Mouse (Mus musculus): Measurements from ENCODE around the gene Ctdnep1. TPM values are rescaled to one million over a fixed set of nuclear protein-coding genes. Genes with fewer than 3 reads are reported as not detected.
"Not testable (repeated sequence)": the region's sequence is repeated elsewhere in the genome, so short reads cannot be mapped to it uniquely, and the experiment has no call there.

The Ctdnep1 gene
- polyA plus RNA-seq, 1 experiment from 2014 or later, result 15.2 TPM

DNA sequence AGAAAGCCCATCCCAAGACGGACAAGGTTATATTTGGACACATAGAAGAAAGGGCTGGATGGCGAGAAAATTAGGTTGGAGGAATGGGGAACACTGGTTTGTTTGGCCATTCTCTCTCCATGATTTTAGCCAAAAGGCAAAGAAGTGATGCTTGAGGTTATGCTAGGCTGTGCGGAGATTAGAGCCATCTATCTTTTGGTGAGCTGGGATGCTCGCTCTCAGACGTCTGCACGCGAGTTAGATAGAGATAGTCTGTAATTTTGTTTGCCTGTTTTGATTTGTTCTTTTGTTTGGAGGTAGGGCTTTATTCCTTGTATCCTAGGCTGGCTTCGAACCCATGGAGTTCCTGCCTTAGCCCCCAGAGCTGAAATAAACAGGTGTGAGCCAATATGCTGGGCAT is 20.2 kb downstream of the Ctdnep1 start:
- Histone ChIP-seq H3K9me3 (replicated peaks) (no peaks in the 10 kb centered on the region), H3K9ac (peak overlapping the region; percentile 84), H3K4me2 (peak overlapping the region; percentile 97), H3K4me3 (peak overlapping the region; percentile 73), H3K27ac (peak overlapping the region; percentile 87; the same call in 1 of the 2 replicates), H3K36me3 (peaks cover 45% of the 10 kb centered on the region), H3K27me3 (replicated peaks) (no peaks in the 10 kb centered on the region), H3K4me1 (peaks cover 62% of the 10 kb centered on the region)
- WGBS (ENCODE audit: insufficient replicate concordance), result 10% methylated on average over 8 of the region's 8 CpGs
- ATAC-seq, result no peak

DNA sequence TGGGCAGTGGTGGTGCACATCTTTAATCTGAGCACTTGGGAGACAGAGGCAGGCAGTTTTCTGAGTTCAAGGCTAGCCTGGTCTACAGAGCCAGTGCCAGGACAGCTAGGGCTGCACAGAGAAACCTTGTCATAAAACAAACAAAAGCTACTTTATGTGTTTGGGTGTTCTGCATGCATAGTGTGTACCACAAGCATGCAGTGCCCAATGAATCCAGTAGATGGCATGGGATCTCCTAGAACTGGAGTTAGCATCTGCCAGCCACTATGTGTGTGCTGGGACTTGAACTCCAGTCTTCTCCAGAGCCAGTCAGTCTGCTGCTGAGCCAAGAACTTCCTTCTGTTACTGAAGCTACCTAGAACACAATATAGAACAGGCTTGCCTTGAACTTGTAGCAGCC is 20.9 kb downstream of the Ctdnep1 start:
- peaks cover 61% of the 10 kb centered on the region for H3K4me1 ChIP-seq
- H3K36me3 ChIP-seq, result peaks cover 52% of the 10 kb centered on the region
- peak overlapping the region; percentile 97 for H3K4me2 ChIP-seq
- H3K9me3 ChIP-seq (replicated peaks), result no peaks in the 10 kb centered on the region
- H3K9ac ChIP-seq, result no peak overlapping the region
- H3K27me3 ChIP-seq (replicated peaks), result no peaks in the 10 kb centered on the region
- 0 out of 2 replicates have a peak overlapping the region, but pooled peaks have one; percentile 73 for H3K4me3 ChIP-seq
- no peak for ATAC-seq
- H3K27ac ChIP-seq, result no peak overlapping the region

DNA sequence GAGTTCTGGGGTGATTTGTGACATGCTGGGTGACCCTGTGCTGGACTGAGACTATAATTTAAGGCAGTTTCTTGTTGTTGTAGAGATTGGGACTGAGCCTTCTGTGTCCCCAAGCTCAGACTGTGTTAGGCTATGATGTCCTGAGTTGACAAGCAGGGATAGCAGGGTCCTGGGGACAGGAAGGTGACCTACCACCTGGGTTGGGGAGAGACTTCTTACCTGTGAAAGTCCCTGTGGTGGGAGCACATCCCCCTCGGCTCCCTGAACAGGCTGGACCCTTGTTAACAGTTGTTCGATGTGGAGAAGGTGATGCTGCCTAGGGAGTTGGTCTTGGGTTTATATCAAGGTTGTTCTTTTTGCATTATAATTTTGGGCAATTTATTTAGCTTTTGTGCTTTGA is 21.5 kb downstream of the Ctdnep1 start:
- Histone ChIP-seq H3K4me3 (no peak overlapping the region), H3K4me2 (peak overlapping the region; percentile 97; the same call in 1 of the 2 replicates), H3K27ac (no peak overlapping the region), H3K4me1 (peaks cover 55% of the 10 kb centered on the region), H3K9ac (no peak overlapping the region), H3K27me3 (replicated peaks) (no peaks in the 10 kb centered on the region), H3K9me3 (replicated peaks) (no peaks in the 10 kb centered on the region), H3K36me3 (peaks cover 58% of the 10 kb centered on the region)
- 70% methylated on average over 2 of the region's 2 CpGs for WGBS (ENCODE audit: insufficient replicate concordance)
- ATAC-seq, result no peak

DNA sequence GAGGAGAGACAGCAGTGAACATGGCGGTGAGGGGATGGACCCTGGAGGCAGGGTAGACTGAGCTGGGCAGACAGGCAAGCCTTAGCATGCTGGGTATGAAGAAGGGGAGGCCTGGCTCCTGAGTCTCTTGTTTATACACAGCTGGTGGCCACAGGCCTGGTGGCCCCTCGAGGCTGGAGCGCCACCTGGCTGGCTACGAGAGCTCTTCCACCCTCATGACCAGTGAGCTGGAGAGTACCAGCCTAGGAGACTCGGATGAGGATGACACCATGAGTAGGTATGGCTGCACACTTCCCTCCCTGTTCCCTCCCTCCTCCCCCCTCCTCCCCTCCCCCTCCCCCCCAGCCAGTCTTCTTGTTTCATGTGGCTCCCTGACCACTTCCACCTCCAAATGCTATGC is 24.6 kb downstream of the Ctdnep1 start:
- WGBS (ENCODE audit: insufficient replicate concordance), result 72% methylated on average over 5 of the region's 5 CpGs
- Histone ChIP-seq H3K9ac (no peak overlapping the region), H3K36me3 (peaks cover 60% of the 10 kb centered on the region), H3K27ac (no peak overlapping the region), H3K4me2 (no peak overlapping the region), H3K4me3 (no peak overlapping the region), H3K27me3 (replicated peaks) (no peaks in the 10 kb centered on the region), H3K4me1 (peaks cover 27% of the 10 kb centered on the region), H3K9me3 (replicated peaks) (no peaks in the 10 kb centered on the region)
- no peak for ATAC-seq

DNA sequence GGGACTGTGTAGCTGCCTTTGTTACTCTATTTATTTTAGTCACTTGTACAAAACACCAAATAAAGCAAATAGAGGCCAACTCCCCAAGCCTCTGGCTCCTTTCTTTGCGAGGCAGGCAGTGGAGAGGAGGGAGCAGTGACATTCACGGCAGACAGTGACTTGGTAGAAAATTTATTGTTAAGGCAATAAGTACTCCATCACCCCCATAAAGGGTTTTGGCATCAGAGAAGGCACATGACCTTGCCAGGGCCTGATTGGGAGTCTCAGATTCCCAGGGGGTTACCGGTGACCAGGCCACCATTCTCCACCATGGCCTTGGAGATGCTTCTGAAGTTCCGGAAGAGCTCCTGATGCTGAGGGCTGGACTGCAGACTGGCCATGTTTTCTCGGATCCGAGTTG is 29.1 kb downstream of the Ctdnep1 start:
- no peak for ATAC-seq
- Histone ChIP-seq H3K27me3 (replicated peaks) (no peaks in the 10 kb centered on the region), H3K36me3 (peaks cover 90% of the 10 kb centered on the region), H3K4me2 (no peak overlapping the region), H3K9me3 (replicated peaks) (no peaks in the 10 kb centered on the region), H3K4me1 (peaks cover 13% of the 10 kb centered on the region), H3K27ac (no peak overlapping the region), H3K9ac (no peak overlapping the region), H3K4me3 (no peak overlapping the region)
- WGBS (ENCODE audit: insufficient replicate concordance), result 82% methylated on average over 6 of the region's 6 CpGs

DNA sequence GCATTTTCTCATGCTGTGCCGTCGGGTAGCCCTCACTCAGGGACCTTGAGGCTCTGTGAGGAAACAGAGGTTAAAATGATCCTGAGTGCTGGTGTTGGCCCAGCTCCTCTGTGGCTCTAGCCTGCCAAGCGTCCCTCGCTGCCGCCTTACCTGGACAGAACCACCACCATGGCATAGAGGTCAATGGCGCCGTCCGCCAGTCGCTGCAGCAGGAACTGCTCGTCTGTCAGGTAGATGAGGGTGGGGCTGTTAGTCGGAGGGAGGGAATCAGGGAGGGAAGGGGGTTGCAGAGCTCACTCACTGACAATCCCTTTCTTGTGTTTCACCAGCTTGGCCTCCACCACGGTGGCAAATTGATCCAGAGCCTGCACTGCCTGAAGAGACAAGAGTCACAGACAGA is 29.6 kb downstream of the Ctdnep1 start:
- 79% methylated on average over 12 of the region's 12 CpGs for WGBS (ENCODE audit: insufficient replicate concordance)
- Histone ChIP-seq H3K9ac (no peak overlapping the region), H3K4me1 (peaks cover 16% of the 10 kb centered on the region), H3K36me3 (peaks cover 85% of the 10 kb centered on the region), H3K4me3 (no peak overlapping the region), H3K27ac (no peak overlapping the region), H3K4me2 (no peak overlapping the region), H3K27me3 (replicated peaks) (no peaks in the 10 kb centered on the region), H3K9me3 (replicated peaks) (no peaks in the 10 kb centered on the region)
- no peak for ATAC-seq

DNA sequence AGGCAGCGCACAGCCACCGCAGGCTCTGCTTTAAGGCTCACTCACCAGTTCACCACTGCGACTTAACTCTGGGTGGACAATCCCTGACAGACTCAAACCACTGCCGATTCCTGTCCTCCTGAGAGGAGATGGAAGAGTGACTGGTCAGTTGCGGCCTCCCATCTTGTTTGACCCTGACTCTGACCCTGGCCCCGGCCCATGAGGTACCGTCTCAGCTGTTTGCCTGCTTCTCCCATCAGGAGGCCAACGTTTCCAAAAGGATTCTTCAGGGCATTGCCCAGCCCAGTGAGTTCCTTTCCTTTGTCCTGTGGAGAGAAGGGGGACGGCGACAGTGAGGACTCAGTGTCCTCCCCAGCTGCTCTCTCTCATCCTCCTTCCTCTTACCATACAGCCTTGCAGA is 30.0 kb downstream of the Ctdnep1 start:
- no peak overlapping the region for H3K27ac ChIP-seq
- H3K9me3 ChIP-seq (replicated peaks), result no peaks in the 10 kb centered on the region
- no peak overlapping the region for H3K4me2 ChIP-seq
- H3K36me3 ChIP-seq, result peaks cover 81% of the 10 kb centered on the region
- no peaks in the 10 kb centered on the region for H3K27me3 ChIP-seq (replicated peaks)
- no peak for ATAC-seq
- no peak overlapping the region for H3K4me3 ChIP-seq
- H3K4me1 ChIP-seq, result peaks cover 20% of the 10 kb centered on the region
- no peak overlapping the region for H3K9ac ChIP-seq
- 89% methylated on average over 10 of the region's 10 CpGs for WGBS (ENCODE audit: insufficient replicate concordance)

DNA sequence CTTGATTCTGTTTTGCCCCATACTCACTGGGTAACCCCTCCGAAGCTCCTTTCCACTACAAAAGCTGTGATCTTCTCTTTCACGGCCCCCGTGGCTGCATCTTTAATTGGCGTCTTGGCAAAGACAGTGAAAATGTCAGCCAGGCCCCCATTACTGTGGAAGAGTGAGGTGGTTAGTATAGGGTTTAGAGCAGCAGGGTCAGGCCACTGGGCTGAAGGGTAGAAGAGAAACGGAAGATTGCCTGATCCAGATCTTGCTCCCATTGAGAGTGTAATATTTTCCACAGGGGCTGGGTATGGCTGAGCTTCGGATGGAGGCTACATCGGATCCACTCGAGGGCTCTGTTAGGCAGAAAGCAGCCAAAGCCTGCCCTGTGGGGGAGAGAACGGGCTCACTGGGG is 32.0 kb downstream of the Ctdnep1 start:
- Histone ChIP-seq H3K4me1 (peaks cover 31% of the 10 kb centered on the region), H3K27me3 (replicated peaks) (no peaks in the 10 kb centered on the region)

DNA sequence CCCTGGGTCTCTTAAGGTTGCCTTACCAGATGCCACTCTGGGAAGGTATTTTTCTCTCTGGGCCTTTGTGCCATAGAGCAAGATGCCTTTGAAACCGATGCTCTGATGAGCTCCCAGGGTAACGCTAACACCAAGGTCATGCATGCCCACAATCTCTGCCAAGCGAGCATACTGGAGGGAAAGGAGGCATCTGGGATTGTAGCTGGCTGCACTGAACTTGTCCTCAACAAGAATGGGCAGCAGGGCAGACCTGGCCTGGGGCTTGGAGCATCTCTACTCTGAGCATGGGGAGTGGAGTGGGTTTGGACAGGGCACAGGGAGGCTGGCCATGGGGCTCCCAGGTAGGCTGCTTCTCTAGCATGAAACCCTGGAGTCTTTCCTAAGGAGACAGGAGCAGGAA is 32.5 kb downstream of the Ctdnep1 start:
- Histone ChIP-seq H3K4me1 (peaks cover 36% of the 10 kb centered on the region), H3K27me3 (replicated peaks) (no peaks in the 10 kb centered on the region), H3K36me3 (peaks cover 56% of the 10 kb centered on the region), H3K27ac (no peak overlapping the region), H3K9ac (no peak overlapping the region), H3K4me2 (no peak overlapping the region), H3K9me3 (replicated peaks) (no peaks in the 10 kb centered on the region), H3K4me3 (no peak overlapping the region)
- ATAC-seq, result no peak
- 81% methylated on average over 3 of the region's 3 CpGs for WGBS (ENCODE audit: insufficient replicate concordance)

More for the DNA sequence above, 32.0 kb downstream of the Ctdnep1 start:
- ATAC-seq, result no peak
- no peak overlapping the region for H3K27ac ChIP-seq
- H3K9ac ChIP-seq, result no peak overlapping the region
- WGBS (ENCODE audit: insufficient replicate concordance), result 84% methylated on average over 9 of the region's 9 CpGs
- peaks cover 61% of the 10 kb centered on the region for H3K36me3 ChIP-seq
- H3K4me2 ChIP-seq, result no peak overlapping the region
- H3K4me3 ChIP-seq, result no peak overlapping the region
- H3K9me3 ChIP-seq (replicated peaks), result no peaks in the 10 kb centered on the region

DNA sequence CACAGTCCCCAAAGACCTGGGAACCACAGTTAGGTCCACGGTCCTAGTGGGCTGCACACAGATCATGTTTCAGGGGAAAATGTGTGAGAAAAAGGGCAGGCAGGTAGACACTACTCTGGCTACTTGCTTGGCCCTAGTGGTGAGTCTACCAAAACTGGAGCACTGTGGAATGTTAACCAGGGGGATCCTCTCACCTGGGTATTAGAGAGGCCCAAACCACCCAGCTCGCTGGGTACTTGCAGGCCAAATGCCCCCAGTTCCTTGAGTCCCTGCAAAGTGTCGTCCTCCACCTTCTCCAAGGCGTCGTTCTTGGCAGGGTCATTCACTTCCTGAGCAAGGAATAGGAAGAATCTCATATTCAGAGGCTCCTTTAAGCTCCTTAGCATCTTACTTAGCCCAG is 33.1 kb downstream of the Ctdnep1 start:
- H3K27me3 ChIP-seq (replicated peaks), result no peaks in the 10 kb centered on the region
- H3K36me3 ChIP-seq, result peaks cover 50% of the 10 kb centered on the region
- H3K4me2 ChIP-seq, result peak overlapping the region; percentile 84
- no peaks in the 10 kb centered on the region for H3K9me3 ChIP-seq (replicated peaks)
- peaks cover 42% of the 10 kb centered on the region for H3K4me1 ChIP-seq
- no peak overlapping the region for H3K27ac ChIP-seq
- H3K9ac ChIP-seq, result peak overlapping the region; percentile 82
- no peak for ATAC-seq
- WGBS (ENCODE audit: insufficient replicate concordance), result 62% methylated on average over 5 of the region's 5 CpGs
- H3K4me3 ChIP-seq, result peak overlapping the region; percentile 68; the same call in 1 of the 2 replicates

DNA sequence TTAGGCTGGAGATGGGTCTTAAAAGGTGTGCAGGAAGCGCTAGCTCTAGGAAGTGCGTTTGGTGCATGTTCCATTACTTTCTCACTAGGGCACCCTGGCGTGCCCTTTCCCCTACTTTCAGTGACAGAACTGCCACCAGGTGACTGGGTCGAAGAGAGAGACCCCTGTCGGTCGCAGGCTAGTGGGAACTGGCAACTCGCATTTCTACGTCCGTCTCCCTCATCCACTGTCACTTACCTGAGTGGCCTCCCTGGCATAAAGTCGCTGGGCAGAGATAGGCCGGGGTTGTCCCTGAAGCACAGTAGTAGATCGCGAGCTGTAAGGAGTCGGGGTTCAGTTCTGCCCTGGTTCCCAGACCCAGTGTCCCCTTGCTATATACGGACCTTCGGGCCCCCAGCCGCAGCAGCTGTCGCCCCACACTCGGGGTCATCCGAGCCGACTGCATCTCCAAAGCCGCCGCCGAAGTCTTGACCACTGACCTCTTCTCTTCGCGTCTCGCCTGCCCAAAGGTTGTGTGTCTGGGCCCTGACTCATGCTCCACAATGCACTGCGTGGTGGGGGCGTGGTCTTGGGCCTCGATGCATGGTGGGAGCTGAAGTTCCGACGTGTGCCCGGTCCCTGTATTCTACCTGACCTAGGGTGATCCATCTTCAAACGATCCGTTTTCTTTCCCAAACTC is 34.1 kb downstream of the Ctdnep1 start, which contains the start of gene Acadvl:
Acadvl (minus strand) TSS at position 532 of the 679 bp plus-strand sequence.
- ATAC-seq, result peak; percentile 91
- Histone ChIP-seq H3K4me1 (peaks cover 52% of the 10 kb centered on the region), H3K9ac (peak within 1 kb of the TSS; percentile 82), H3K36me3 (peaks cover 40% of the 10 kb centered on the region), H3K27me3 (replicated peaks) (no peaks in the 10 kb centered on the region), H3K4me2 (peak within 1 kb of the TSS; percentile 84), H3K4me3 (peak within 1 kb of the TSS; percentile 68), H3K9me3 (replicated peaks) (no peaks in the 10 kb centered on the region), H3K27ac (peak within 1 kb of the TSS; percentile 78)
- WGBS (ENCODE audit: insufficient replicate concordance), result under 1% methylated on average over 35 of the region's 35 CpGs

DNA sequence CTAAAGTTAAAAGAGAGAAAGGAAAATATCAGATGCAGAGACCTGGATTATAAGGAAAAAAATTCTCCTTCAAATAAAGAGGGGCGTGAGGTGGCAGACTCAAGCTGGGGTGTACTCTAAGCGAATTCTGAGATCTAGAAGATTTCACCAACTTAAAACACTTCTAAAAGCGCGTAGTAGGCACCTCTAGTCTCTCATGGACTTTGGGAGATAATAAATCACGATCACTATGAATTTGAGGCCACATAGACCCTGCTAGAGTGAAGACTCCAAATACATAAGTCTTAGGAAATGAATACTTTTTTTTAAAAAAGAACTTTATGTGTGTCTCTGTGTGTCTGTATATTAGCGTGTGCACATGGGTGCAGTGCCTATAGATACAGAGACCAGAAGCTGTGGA is 34.7 kb downstream of the Ctdnep1 start:
- Histone ChIP-seq H3K9me3 (replicated peaks) (no peaks in the 10 kb centered on the region), H3K9ac (peak overlapping the region; percentile 82), H3K4me1 (peaks cover 58% of the 10 kb centered on the region)

DNA sequence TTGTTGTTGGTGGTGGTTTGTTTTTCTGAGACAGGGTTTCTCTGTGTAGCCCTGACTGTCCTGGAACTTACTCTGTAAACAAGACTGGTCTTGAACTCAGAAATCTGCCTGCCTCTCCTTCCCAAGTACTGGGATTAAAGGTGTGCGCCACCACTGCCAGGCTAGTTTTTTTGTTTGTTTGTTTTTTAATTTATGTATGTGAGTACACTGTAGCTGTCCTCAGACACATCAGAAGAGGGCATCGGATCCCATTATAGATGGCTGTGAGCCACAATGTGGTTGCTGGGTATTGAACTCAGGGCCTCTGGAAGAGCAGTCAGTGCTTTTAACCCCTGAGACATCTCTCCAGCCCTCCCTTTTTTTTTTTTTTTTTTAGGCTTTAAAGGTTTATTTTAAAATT is 35.2 kb downstream of the Ctdnep1 start:
- H3K27ac ChIP-seq; H3K27me3 ChIP-seq (replicated peaks); H3K9ac ChIP-seq; H3K4me3 ChIP-seq; ATAC-seq; H3K9me3 ChIP-seq (replicated peaks); H3K4me2 ChIP-seq: not testable (repeated sequence)
- 78% methylated on average over 2 of the region's 2 CpGs for WGBS (ENCODE audit: insufficient replicate concordance)
- peaks cover 29% of the 10 kb centered on the region for H3K36me3 ChIP-seq
- H3K4me1 ChIP-seq, result peaks cover 63% of the 10 kb centered on the region

More for the DNA sequence above, 34.7 kb downstream of the Ctdnep1 start:
- WGBS (ENCODE audit: insufficient replicate concordance), result 58% methylated on average over 6 of the region's 6 CpGs
- Histone ChIP-seq H3K27ac (no peak overlapping the region), H3K4me2 (peak overlapping the region; percentile 84), H3K4me3 (peak overlapping the region; percentile 68), H3K36me3 (peaks cover 34% of the 10 kb centered on the region), H3K27me3 (replicated peaks) (no peaks in the 10 kb centered on the region)
- ATAC-seq, result no peak

All from liver, embryonic 12.5 days (tissue).